Mouse (Mus musculus) CD8-positive naive resting alpha-beta T cell, adult 57 days (primary cell): ENCODE measurements around the gene Myof. TPM values are rescaled to one million over a fixed set of nuclear protein-coding genes. Genes with fewer than 3 reads are reported as not detected.

Experiments
- total RNA-seq: library from RNA; stranded (reverse); gene quantifications from one replicate; pipeline ENCODE4 v1.2.4, GENCODE M21; 2023

The Myof gene
- total RNA-seq: 6.1 TPM

GRCm38 (mm10) chr19:38043281-38043981 lies at the start of gene Myof:
Gene Myof, minus strand, starts transcription at chr19:38043577.

DNA sequence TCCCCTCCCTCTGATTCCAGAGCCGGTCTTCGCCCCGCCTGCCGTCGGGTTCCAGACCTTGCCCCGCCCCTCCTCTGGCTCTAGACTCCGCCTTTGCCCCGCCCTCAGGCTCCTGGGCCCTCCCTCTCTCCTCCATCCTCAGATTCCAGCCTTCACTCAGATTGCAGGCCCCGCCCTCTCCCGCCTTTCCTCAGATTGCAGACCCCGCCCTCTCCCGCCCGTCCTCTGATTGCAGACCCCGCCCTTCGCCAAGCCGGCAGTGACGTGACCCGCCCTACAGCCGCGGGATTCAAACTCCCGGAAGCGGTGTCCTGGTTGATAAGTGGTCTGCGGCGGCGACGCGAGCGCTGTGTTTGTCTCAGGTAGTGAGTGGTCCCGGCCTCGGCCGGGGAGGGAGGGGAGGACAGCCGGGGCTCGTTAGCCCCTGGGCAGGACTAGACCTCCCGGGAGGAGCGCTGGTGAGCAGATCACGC lies 11.4 kb upstream of the Myof start, which contains the start of gene Cep55:
Gene Cep55, plus strand, starts transcription at position 292 of the 473 bp plus-strand sequence.

Other genes starting within 250 kb of the Myof start
- 0.77 TPM for gene Cep55, start 11.4 kb upstream of the Myof start, total RNA-seq
- gene Ffar4, start 53.5 kb upstream of the Myof start, total RNA-seq: not detected
- not detected for gene Rbp4, start 81.7 kb upstream of the Myof start, total RNA-seq
- gene Pde6c, start 89.2 kb upstream of the Myof start, total RNA-seq: not detected
- gene Fra10ac1, start 180.6 kb upstream of the Myof start, total RNA-seq: 16.8 TPM
- gene Lgi1, start 221.0 kb upstream of the Myof start, total RNA-seq: not detected